Mouse (Mus musculus) frontal cortex, postnatal 36 days (tissue): ENCODE data around the gene Hspb7.

Experiments
- DNase-seq, 2 experiments: peaks; one replicate each; pipeline ENCODE4 v3.0.0; 2022; ENCODE audit warnings: low spot score in 2 of 2

The Hspb7 gene

GRCm38 (mm10) chr4:141419398-141420191 lies 984 bp upstream of the Hspb7 start:
- no peak for DNase-seq

- no peak for DNase-seq
Observed at GRCm38 (mm10) chr4:141420886-141421285, 307 bp downstream of the Hspb7 start.

GRCm38 (mm10) chr4:141421423-141421822 lies 844 bp downstream of the Hspb7 start:
- DNase-seq, result no peak

- no peak for DNase-seq
Observed at GRCm38 (mm10) chr4:141422841-141423240, 2.3 kb downstream of the Hspb7 start.

GRCm38 (mm10) chr4:141423288-141423687 lies 2.7 kb downstream of the Hspb7 start:
- no peak for DNase-seq

GRCm38 (mm10) chr4:141423691-141424431 lies 3.3 kb downstream of the Hspb7 start:
- no peak for DNase-seq

- peak; percentile 77 to 78 for DNase-seq
Observed at GRCm38 (mm10) chr4:141425484-141426479, 5.2 kb downstream of the Hspb7 start.

GRCm38 (mm10) chr4:141426796-141427745 lies 6.5 kb downstream of the Hspb7 start:
- no peak for DNase-seq

- DNase-seq, result no peak
Observed at GRCm38 (mm10) chr4:141427921-141428320, 7.3 kb downstream of the Hspb7 start.

GRCm38 (mm10) chr4:141429381-141429780 lies 8.8 kb downstream of the Hspb7 start:
- no peak for DNase-seq

- no peak for DNase-seq
Observed at GRCm38 (mm10) chr4:141429847-141430246, 9.3 kb downstream of the Hspb7 start.

GRCm38 (mm10) chr4:141430997-141431396 lies 10.4 kb downstream of the Hspb7 start:
- peak; percentile 64 to 71 for DNase-seq

GRCm38 (mm10) chr4:141432666-141433065 lies 12.1 kb downstream of the Hspb7 start:
- DNase-seq, result no peak

GRCm38 (mm10) chr4:141433191-141433590 lies 12.6 kb downstream of the Hspb7 start:
- no peak for DNase-seq

GRCm38 (mm10) chr4:141435974-141436373 lies 15.4 kb downstream of the Hspb7 start, which contains the start of gene Srarp:
Srarp (minus strand) TSS chr4:141436105.
- DNase-seq, result no peak

- DNase-seq, result no peak
Observed at GRCm38 (mm10) chr4:141439083-141439803, 18.7 kb downstream of the Hspb7 start.

GRCm38 (mm10) chr4:141440877-141441276 lies 20.3 kb downstream of the Hspb7 start:
- no peak for DNase-seq

GRCm38 (mm10) chr4:141443641-141444429 lies 23.3 kb downstream of the Hspb7 start:
- DNase-seq, result no peak
